Mouse (Mus musculus) heart, postnatal 25 days (tissue): ENCODE measurements around the gene Cdx4. TPM values are rescaled to one million over a fixed set of nuclear protein-coding genes. Genes with fewer than 3 reads are reported as not detected.

Source experiments
- DNase-seq: peaks from one replicate; pipeline ENCODE4 v3.0.0; 2022; ENCODE audit warnings: low spot score
- intact Hi-C: fragments of 180-260 bp; cut with DNase I; formaldehyde crosslinking; loops from one replicate; pipeline ENCODE4 v1.15.1; 2025
- total RNA-seq, 2 experiments: library from RNA; stranded (reverse); gene quantifications; 2 replicates each; pipeline ENCODE4 v1.2.3; 2021

Gene Cdx4
- not detected for total RNA-seq

DNA sequence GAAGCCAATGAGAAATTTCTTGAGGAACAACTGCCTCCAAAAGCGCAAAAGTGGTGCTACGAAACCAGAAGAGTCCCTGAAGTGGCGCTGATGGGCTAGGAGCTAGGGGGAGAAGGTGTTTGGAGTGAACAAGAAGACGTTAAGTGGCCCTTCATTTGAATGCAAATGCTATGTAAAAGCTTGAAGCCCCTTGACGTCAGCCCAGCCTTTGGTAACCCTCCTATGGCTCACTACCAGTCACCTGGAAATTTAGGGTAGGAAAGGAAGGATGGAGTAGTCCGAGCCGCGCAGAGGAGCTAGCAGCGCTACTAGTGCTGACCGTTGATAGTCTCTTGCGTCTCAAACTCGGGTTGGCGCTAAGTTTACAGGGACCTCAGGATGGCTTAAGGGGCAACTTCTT is at the start of gene Cdx4:
Gene Cdx4 (plus strand): TSS at position 253 of the 400 bp plus-strand sequence.
- DNase-seq: no peak
- intact Hi-C loops: no loop called here

DNA sequence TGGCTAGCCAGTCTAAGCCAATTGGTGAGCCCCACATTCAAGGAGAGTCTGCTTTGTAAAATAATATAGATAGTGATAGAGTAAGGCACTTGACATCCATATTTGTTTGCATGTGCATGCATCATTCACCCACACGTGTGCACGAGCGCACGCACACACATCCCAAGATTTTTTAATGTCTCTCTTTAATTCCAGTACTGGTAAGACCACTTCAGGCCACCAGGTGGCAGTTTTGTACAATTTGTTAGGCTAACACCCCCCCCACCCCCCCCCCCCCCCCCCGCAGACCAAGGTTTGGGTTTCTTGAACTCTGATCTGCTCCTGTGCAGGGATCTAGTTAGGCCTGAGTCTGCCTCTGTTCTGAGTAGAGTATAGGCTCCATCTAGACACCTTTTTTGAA is 46.9 kb upstream of the Cdx4 start:
- intact Hi-C loops: no loop called here
- DNase-seq: no peak

DNA sequence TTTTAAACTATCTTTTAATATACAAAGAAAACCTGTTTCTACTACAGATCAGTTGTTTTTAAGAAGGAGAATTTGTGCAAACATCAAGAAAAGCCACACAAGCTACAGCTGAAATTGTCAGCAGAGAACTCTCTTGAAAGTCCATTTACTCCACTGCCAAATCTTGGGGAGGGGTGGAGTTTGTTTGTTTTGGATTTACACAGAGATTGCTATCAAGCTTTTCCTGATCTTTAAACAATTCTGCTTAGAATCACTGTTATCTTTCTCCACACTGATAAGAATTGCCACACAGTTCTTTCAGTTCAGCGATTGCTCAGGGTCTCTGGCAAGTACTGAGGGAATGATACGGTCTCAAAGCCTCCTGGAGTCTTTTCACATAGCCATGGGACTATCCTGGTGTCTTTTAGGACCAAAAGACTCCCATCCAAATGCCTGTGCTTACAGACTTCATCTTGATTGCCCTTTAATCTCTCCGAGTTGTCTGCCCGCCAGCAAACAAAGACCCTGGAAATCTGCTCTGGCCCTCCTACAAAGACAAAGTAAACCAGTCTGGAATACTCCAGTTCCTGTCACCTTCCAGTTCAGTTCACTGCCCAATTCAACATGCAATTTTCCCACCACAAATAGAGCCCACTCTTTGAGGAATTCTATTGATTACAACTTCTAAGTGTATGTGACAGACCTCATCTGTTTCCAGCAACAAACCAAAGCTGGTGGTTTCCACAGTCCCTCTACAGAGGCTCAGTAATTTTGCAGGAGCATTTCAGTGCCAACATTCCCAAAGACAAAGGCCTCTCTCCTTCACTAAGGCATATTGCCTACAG is 34.1 kb upstream of the Cdx4 start:
- intact Hi-C loops: no loop called here

DNA sequence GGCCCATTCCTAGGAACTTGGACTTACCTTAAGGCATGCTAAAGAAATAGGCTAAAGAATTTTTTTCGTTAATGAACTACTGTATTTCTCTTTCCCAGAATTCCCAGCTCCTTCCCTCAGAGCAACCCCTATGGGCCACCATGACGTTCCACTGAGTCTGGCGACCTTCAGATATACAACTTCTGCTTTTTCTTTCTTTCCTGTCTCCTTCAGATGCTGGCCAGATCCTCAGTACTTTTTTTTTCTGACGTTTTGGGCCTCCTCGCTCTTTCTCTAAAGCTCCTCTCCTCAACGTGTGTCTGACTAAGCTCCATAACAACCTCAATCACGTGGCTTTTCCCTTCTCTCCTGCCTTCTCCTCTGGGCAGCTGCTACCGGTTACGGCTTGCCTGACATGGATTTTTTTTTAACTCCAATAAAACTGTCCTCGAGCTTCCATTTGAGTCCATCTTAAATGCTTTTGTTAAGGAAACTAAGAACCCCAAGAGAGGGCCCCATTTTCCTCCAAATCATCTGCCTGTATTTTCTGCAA is 33.3 kb upstream of the Cdx4 start:
- no peak for DNase-seq
- intact Hi-C loops: no loop called here

More for the DNA sequence above, 34.1 kb upstream of the Cdx4 start:
- DNase-seq: no peak

DNA sequence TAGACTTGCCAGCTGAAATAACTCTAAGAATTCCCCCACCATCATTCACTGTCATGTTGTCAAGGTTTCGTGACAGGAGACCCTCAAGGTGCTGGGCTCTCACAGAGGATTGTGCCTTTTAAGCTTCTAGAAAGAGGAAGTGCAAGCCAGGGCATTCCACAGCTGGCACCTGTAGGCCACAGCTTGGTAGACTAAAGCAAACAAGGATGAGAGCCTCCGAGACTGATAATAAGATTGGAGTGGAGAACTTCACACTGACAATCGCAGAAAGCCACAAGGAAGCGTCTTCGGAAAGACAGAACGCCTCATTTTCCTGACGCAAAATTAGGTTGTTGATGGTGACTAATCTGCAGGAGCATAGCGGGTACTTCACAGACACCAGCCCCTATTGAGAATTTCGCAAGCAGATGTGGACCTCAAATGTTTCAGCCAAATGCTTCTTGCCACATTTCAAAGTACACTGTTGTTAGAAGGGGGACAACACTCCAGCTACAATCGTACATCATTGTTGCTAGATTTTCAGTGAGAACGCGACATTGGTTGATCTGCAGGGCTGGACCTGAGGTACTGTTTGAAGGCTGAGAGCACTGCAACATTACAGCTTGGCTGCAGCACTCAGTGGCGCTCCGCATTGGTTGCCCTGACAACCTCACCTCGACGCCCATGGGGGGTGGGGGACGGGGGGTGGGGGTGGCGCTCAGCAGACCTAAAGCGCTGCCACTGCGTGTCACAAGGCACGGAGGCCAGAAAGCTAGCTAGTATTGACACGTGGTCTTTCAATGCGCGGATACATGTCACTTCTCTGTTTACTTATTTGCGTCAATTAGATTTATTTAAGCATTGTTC is 32.5 kb upstream of the Cdx4 start:
- DNase-seq: no peak
- intact Hi-C loops: no loop called here

DNA sequence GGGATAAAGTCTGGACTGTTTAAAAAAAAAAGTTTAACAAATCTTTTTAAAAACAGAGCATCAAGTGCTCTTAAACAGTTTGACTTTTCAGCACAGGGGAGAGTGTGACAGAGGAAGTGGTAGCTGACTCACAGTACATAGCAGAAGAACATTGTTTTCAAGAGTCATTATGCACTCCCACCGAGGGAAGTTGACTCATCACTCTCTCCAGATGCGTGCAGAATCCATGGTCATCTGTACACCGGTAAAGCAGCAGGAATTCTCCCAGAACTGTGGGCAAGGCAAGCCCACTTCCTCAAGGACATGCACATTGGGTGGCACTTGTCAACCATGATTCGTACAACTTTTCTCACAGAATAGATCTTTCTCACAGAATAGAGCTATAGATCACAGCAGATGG is 22.3 kb upstream of the Cdx4 start:
- intact Hi-C loops: no loop called here
- DNase-seq: no peak

DNA sequence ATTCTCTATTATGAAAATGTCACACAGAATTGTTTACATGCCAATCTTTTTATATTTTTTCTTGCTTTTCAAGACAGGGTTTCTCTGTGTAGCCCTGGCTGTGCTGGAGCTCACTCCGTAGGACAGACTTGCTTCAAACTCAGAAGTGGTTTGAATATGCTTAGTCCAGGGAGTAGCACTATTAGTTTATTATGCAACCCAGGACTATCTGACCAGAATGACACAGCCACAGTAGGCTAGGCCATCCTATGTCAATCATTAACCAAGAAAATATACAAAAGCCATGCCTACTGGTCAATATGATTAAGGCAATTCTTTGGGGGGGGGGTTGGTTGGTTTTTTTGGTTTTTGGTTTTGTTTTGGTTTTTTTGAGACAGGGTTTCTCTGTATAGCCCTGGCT is 12.9 kb upstream of the Cdx4 start:
- DNase-seq: no peak
- intact Hi-C loops: no loop called here

DNA sequence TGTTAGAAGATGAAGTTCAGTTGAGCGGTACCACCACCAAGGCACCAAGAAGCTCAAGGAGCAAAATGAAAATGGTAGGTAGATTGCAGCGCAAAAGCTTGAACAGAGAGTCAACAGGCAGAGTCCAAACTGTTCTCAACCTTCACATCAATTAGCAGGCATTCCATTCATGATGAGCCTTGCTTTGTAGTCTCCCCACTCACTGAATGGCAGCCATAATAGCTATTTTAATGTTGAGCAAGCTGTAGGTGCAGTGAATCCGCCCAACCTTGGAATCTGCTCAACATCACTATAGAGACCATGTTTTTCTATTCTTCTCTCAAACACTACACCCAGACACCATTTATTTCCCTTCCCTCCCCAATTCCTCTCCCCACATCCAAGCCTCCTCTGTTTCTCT is 9.5 kb upstream of the Cdx4 start:
- intact Hi-C loops: no loop called here
- DNase-seq: no peak

DNA sequence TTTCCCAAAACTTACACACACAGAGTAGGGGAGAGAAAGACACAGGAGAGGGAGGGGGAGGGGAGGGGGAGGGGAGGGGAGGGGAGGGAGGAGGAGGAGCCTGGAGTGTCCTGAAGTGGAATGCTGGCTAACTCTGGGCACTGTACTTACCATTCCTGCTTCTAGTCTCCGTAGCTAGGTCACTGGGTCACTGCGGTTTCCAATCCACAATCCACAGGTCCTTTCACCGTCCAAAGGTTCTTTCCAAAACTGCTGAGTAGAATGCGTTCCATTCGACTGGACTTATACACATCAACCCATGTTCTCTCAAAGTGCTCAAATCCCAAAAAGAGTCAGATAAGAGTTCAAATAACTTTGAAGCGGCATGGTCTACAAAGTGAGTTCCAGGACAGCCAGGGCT is 7.1 kb upstream of the Cdx4 start:
- intact Hi-C loops: no loop called here
- DNase-seq: no peak

DNA sequence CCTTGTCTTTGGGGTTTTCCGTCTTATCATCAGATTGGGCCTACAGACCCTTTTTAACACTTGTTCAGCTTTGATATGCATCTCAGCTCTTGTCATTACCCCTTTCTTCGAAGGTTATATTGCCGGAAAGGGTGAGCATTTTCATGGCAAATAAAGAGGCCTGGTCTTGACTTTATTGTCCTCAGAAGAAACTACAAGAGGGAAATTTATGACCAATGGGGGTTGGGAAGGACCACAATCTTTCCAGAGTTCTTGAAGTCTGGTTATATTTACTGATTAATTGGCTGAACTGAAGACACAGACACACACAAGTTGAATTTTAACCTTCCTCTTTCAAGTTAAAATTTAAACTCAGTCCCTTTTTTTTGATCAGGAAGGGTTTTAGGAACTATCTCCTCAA is 4.7 kb downstream of the Cdx4 start:
- intact Hi-C loops: no loop called here

DNA sequence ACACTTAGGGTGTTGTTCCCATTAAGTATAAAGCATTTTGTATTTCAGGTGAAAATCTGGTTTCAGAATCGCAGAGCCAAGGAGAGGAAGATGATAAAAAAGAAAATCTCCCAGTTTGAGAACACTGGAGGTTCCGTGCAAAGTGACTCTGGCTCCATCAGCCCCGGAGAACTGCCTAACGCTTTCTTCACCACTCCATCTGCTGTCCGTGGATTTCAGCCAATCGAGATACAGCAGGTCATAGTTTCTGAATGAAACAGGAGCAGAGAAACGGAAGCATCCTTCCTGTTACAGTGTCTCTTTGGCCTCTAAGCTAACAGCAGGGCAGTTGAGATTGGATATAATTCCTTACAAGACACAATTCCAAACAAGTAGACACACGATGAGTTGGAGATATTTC is 8.2 kb downstream of the Cdx4 start:
- intact Hi-C loops: no loop called here
- no peak for DNase-seq

More for the DNA sequence above, 4.7 kb downstream of the Cdx4 start:
- no peak for DNase-seq

DNA sequence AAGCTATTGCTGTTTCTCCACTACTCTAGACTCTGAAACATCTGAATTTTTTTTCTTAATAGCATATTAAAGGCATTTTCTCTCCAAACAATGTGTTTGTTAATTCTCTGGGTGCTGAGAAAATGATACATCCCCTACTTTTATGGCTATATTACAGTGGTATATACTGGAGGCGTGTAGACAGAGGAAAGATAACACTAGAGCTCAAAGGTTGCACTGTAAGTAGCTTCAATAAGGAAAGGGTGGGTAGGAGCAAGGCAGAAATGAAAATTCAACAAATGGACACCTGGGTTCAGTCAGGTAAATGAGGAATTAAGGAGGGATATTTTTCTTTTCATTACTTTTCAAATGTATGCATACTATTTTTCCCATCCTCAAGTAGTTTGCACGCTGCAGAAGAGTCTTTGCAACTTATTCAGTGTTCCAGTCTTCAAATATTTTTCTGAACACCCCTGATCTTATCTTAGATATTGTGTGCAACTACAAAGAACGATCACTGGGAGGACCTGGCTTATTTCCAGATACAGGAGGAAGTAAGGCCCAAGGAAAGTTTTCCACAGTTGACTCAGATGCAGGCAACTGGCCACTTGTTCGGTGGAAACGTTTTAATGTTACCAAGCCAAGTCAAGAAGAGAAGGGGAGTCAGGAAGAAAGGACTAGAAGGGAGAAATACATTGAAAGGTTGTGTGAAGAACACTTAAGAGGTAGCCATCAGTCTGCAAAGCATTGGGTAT is 10.1 kb downstream of the Cdx4 start:
- DNase-seq: no peak
- intact Hi-C loops: no loop called here

DNA sequence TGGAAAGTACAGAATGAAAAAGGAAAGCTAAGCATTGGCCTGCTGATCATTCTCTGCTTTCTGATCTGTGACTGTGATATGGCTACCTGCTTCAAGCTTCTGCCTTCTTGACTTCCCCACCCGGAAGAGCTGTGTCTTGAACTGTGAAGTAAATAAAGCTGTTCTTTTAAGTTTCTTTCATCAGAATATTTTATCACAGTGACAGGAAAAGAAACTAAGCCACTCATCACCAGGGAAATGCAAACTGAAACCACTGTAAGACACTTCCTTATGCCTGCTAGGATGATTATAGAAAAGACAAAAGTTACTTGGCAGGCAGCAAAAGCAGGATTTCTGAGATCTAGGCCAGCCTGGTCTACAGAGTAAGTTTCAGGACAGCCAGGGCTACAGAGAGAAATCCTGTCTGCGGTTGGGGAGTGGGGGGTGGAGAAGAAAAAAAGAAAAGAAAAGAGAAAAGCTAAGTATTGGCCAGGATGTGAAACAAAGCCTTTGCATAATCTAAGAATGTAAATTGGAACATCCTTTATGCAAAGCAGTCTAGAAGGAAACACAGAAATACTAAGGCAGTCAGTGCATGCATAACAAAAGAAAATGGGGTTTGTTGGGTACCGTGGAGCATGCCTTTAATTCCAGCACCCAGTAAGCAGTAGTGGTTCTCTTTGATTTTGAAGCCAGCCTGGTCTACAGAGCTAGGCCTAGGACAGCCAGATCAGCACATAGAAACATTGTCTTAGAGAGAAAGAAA is 20.3 kb downstream of the Cdx4 start:
- intact Hi-C loops: no loop called here
- no peak for DNase-seq

DNA sequence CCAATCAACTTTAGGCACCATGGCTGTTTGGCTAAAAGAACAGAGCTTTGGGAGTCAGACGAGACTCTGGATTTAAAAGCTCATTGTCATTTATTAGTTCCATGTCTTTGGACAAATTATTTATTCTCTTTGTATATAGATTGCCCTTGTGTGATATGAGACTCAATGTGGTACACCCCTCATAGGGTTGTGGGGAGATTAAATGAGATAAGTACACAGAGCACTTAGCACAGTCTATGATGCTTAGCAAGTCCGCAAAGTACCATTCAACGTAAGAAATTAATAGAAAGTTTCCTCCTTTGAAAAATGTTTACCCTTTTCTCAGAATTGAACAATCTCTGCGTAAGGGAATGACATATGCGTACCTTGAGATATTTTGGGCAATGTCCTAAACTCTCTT is 34.6 kb downstream of the Cdx4 start:
- intact Hi-C loops: no loop called here
- no peak for DNase-seq

DNA sequence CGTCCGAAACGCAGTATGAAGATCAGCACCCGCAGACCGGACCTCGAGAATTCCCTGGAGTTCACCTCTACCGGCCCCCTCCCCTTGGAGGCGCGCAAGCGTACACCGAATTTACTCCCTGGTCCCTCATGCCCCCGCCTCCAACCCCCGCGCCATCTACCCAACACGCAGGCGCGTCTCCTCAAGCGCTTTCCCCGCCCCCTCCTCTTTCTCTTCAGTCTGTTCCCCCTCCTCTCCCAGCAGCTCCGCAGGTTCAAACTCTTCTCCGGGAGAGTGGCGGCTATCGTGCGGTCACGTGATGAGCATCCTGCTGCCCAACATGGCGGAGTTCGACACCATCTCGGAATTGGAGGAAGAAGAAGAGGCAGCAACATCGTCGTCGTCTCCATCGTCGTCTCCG is 35.1 kb downstream of the Cdx4 start, which contains the start of gene Chic1:
Gene Chic1 (plus strand): TSS at position 190 of the 400 bp plus-strand sequence.
- peak; percentile 35 for DNase-seq
- intact Hi-C loops: no loop called here

DNA sequence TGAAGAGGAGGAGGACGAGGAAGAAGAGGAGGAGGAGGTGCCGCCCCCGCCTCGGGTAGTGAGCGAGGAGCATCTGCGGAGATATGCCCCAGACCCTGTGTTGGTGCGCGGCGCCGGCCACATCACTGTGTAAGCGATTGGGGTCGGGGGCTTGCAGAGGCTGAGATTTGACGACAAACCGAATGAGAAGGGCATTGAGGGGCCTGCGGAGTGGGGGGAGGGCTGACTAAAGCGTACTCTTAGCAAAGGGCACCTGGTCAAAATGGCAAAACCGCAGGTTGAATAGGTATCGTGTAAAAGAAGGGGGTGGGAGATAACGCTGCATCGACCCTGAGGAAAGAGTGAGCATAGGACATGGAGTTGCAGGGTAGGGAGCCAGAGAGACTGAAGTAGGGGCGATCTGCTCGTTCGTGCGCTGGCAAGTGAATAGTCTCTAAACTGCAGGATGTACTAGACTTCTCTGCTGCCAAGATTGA is 35.6 kb downstream of the Cdx4 start:
- intact Hi-C loops: no loop called here
- no peak for DNase-seq

DNA sequence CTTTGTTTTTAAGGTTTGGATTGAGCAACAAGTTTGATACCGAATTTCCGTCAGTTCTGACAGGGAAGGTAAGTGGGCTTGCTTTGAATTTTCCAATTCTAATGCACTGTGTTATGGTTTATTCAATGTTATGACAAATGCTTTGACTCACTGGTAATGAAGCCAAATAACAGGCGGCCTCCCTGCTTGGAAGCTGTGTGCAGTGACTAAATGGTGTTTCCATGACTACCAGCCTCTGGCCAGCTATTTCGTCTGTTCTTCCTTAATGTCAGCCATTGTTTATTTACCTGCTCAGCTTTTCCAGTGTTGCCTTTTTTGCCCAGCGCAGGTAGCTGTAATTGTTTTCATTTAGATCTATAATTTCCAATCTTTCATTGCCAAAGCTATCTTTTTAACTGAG is 45.0 kb downstream of the Cdx4 start:
- no peak for DNase-seq
- intact Hi-C loops: no loop called here

DNA sequence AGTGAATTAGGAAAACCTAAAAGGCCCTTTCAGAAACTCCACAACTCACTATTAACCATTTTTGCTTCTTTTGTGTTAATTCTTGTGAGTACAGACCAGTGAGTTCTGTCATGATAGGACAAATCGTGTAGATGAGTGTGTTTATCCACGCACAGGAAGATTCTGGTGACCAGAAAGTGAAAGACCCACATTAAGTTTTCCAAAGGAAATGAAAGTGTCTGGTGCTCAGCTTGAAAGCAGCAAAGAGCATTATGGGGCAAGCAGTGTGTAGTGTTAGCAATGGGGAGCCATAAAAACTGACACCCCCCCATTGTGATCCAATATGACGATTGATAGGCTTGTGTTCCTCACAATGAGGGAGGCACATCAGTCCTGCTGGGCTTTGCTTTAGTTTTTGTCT is 47.5 kb downstream of the Cdx4 start:
- intact Hi-C loops: no loop called here

DNA sequence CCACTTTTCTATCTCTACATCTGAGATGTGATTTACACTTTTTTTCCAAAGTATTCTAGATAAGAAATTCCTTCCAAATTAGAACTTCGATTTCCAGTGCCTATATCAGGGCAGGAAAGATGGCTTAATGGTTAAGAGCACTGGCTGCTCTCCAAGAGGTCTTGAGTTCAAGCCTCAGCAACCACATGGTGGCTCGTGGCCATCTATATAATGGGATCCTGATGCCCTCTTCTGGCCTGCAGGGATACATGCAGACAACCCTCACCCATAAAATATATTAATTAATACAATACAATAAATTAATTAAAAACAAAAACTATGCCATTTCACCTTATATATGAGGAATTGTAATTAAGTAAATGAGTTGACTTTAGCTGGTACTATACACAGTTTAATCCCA is 50.0 kb downstream of the Cdx4 start:
- intact Hi-C loops: no loop called here
- DNase-seq: no peak

More for the DNA sequence above, 47.5 kb downstream of the Cdx4 start:
- no peak for DNase-seq
